Mouse (Mus musculus) erythroblast, adult 5-6 weeks (primary cell): ENCODE results near the gene Sertad1. TPM values are rescaled to one million over a fixed set of nuclear protein-coding genes. Genes with fewer than 3 reads are reported as not detected.

Experiments
- ATAC-seq: replicated peaks from 2 replicates; pipeline ENCODE4 v1.8.0; 2016; ENCODE audit warnings: moderate number of reproducible peaks, mild to moderate bottlenecking, moderate TSS enrichment, inconsistent platforms; ENCODE audit not compliant: poor library complexity, low FRiP score, severe bottlenecking
- total RNA-seq, 2 experiments: library from RNA; stranded (forward) in 1 of 2; stranded (reverse) in 1 of 2; fragments of 150-400 nt in 1 of 2; fragments of 200-764, 138-1000 nt in 1 of 2; gene quantifications; 2 replicates each; pipeline versions ENCODE4 v1.2.3 to v1.2.4; 2015 to 2017; ENCODE audit warnings: low replicate concordance in 2 of 2

Sertad1 gene
- total RNA-seq (2015; ENCODE audit: low replicate concordance) (26.5 and 34.1 TPM in 2 replicates), total RNA-seq (2017; ENCODE audit: low replicate concordance) (26.2 and 30.5 TPM in 2 replicates)

DNA sequence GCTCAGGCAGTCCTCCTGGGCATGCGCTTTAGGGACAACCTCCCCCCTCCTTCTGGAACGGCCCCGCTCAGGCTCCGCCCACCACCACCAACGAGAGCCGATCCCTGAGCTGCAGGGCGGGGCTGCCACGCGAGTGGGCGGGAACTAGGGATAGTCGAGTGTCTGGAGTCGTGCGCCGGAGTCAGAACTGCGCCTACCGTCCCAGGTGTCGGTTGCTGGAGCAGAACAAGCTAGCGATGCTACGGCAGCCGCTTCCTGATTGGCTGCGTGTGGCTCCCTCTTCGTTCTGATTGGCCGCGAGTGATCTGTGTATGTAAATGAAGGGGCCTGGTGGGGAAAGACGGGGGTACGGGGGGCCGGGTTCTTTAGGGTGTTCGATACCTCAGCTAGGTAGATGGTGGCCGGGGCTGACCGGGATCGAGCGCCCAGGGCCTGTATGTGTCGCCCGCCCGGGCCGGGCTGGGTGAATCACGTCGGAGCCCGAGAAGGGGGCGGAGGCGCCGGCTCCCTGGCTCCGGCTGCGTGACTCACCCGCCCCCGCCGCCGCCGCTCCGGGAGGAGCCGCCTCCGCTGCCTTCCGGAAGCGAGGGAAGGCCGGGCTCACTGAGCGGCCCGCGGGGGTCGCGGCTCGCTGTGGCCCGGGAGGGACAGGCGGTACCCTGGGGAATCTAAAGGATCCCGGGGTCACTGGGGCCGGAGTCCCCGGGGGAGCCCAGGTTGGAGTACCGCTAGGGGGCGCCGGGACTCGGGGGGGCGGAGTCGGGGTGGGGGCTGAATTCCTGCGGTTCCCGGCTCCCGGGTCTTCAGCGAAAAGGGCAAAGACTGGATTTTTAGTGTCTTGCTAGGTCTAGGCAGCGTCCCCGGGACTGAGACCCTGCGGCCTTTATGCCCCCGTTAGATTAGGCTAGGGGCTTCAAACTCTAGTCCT is at the start of gene Sertad1:
Gene Sertad1, plus strand, starts transcription at position 141 of the 928 bp plus-strand sequence.
- peak; percentile 79 for ATAC-seq

DNA sequence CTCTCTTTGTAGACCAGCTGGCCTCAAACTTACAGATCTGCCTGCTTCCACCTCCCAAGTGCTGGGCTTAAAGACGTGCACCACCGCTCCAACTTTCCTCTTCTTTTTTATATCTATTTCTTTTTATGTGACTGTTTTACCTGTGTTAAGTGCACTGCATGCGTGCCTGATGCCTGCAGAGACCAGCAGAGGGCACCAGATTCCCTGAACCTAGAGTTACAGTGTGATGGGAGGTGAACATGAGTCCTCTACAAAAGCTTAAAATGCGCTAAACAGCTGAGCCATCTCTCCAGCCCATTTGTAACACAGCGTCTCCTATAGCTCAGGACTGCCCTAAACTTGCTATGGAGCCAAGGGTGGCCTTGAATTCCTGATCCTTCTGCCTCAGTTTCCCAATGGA is 49.2 kb upstream of the Sertad1 start:
- peak; percentile 86 for ATAC-seq

DNA sequence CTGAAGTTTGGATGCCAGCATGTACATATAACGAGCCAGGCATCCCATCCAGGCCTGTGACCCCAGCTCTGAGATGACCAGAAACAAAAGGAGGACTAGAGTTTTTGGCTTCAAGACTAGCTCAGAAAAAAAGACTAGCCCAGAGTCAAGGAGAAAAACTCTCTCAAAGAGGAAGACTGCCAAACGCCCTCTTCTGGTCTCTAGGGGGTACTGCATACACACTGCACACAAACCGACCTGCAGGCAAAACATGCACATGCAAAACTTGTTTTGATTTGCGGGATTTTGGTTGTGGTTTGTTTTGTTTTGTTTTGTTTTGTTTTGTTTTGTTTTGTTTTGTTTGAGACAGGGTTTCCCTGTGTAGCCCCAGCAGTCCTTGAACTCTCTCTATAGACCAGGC is 46.7 kb upstream of the Sertad1 start:
- no peak for ATAC-seq

DNA sequence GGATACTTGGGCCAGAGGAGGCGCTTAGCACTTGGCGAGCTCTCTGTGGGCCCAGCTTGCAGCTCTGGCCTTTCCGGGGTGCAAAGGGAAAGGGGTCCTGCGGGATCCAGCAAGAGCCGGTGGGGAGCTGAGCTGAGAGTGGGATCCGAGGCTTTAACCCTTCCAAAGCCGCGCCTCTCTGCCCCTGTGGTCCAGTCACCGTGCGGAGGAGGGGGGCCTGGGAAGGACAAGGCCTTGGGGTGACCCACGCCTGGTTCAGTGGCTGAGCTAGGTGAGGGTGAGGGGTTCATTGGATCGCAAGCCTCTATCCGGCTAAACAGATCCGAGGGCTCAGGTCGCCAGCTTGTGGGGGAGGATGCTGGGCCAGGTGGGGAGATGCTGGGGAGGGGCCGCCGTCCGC is 40.7 kb upstream of the Sertad1 start:
- no peak for ATAC-seq

DNA sequence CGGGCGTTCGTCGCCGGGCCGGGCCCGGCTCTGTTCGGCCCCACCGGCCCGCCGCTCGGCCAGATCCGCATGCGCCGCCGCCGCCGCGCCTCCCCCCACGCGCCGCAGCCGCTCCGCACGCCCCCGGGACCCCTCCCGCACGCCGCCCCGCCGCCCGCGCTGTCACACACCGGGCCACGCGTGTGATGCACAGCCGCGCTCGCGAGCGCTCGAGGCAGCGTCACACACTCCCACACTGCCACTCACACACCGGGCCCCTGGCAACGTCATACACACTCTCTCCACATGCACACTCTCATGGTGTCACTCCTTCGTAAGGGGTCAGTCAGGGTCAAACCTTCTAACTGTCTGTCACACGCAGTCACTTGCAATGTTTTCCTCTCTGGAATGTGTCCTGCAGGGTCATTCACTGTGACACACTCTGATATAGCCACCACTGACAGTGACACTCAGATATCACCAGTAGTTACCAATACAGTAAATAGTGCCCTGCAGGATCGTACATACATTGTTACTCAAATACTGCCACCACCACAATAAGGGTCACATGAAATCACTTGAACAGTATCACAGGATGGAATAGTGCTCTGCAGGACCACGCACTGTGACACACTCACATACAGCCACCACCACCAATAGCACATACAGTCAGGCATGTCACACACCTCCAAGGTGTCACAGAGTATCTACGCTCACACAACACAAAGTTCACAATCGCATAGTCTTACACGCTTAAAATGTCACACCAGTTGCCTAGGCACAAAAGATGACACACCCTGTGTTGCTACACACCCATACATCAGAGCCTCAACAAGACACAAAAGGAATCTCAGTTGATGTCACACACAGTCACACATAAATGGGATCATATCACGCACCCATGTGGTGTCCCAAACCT is 39.9 kb upstream of the Sertad1 start:
- ATAC-seq = no peak

DNA sequence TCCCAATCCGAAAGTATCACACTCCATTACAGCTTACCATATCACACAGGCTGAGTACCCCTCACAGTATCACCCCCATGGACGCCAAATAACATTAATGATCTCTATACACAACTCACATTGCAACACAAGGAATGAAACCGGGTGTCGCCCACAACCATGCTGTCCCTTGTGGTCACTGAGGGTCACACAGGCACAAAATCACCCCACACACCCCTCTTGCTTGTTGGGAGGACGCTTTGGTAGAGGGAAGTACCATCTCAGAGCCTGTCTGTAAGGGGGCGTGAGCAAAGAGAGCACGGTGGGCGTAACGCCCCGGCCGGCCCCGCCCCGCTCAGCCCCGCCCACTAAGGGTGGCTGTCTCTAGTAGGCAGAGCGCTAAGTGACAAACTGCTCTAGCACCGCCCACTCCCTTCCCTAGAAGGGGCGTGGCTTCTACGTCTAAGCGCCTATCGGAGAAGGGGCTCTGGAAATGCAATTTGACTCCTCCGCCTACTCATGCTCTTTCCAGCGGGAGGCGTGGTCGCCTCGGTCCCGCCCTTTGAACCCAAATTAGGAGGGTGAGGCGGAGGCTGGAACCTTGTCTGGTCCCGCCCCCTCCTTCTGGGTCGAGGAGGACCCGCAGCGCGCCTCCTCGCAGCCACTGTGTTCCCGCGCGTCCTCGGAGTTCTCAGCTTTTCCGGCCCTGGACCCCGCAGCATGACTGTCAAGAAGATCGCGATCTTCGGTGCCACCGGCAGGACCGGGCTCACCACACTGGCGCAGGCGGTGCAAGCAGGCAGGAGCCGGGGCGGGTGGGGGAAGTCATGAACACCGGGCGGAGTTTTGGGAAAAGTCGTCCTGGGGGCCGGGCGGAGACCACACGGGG is 39.1 kb upstream of the Sertad1 start, which contains the start of the genes Sptbn4 and Blvrb:
Gene Sptbn4, minus strand, starts transcription at position 268 of the 868 bp plus-strand sequence.
Gene Blvrb, plus strand, starts transcription at position 560 of the 868 bp plus-strand sequence.
- peak; percentile 78 for ATAC-seq

DNA sequence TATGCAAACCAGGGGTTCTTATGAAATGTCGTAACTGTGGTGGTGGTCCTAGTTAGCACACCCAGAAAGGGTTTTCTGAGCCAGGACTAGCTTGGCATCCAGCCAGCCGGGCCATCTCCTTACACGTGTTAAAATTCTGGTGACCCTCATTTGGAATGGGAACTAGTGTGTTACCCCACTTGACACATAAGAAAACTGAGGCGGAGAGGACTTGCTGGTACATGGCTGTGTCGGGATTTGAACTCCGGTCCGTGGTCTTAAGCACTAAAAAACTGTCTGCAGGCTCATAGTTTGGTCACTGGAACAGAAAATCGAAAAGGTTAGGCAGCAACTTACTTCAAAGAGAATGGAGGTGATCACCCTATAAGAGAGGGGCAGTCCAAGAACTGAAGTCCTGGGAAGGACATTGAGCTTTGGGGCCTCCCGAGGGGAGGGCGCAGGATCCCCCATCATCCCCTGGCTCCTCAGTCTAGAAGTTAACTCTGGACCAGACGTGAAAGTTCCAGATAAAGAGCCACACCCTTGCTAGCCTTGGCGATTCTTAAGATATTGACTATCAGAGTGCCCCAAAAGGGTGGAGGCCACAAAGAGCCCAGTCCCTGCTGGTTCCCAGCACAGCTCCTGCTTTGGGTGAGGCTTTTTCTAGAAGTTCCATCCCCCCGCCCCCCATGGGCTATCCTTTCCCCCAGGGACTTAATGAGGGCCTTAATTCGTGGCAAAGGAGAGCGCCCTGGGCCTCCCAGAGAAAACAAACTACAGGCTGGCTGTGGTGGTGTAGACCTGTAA is 38.1 kb upstream of the Sertad1 start:
- ATAC-seq = peak; percentile 57

DNA sequence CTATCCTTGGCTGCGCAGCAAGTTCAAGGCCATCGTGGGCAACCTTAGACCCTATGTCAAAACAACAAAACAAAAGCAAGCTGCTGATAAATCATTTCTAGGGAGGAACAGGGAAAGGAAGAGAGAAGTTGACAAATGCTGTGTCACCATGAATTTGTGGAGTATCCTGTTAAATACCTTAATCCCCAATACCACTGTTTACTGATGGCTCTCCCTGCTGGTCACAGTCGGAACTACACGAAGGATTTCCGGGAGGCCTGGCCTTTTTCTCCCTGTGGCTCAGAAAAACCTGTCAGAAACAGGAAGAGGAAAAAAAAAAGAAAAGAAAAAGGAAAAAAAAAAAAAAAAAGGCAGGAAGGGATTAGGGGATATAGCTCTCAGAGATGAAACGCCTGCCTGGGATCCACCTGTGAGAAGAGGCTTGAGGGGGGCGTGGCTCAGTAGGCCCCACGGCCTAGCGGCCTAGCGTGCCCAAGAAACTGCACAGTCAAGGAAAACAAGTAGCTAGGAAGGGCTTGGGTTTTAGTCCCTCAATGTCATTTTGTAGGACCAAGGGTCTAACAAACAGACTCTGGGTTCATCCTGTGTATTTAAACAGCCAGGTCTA is 37.4 kb upstream of the Sertad1 start:
- peak; percentile 58 for ATAC-seq

DNA sequence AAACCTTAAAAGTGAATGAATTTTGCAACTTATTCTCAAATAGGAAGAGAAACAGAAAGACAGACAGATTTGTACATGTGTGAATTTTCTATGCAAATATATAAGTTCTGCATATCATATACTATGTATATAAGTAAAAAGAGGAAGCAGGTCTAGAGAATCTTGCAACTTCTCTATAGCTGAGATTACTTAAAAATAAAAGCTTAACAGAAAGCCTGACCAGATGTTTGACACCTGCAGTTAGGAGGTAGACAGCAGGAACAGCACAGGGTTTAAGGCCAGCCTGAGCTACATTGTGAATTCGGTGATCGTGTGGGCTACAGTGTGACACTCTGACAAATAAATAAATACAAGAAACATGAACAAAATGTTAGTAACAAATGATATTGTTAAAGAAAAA is 35.4 kb upstream of the Sertad1 start:
- ATAC-seq = no peak

DNA sequence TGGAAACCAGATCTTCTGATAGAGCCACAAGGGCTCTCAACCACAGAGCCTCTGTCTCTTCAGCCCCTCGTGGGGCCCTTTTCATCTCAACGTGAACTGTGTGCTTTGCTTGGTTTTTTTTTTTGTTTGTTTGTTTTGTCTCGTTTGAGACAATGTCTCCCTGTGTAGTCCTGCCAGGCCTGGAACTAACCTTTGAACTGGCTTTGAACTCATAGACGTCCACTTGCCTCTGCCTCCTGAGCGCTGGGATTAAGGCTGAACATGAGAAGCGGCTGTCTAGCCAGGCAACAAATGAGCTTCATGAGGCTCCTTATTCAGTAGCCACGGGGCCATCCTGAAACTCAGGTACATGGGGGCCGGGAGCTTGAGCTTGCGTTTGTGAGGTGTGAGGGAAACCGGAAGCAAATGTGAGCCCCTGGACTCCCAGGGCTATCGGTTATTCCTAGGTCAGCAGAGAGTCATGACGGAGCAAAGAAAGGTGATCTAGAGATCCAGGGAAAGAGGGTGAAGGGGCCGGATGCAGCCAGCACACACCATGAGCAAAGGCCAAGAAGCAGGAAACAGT is 34.4 kb upstream of the Sertad1 start:
- ATAC-seq = no peak

DNA sequence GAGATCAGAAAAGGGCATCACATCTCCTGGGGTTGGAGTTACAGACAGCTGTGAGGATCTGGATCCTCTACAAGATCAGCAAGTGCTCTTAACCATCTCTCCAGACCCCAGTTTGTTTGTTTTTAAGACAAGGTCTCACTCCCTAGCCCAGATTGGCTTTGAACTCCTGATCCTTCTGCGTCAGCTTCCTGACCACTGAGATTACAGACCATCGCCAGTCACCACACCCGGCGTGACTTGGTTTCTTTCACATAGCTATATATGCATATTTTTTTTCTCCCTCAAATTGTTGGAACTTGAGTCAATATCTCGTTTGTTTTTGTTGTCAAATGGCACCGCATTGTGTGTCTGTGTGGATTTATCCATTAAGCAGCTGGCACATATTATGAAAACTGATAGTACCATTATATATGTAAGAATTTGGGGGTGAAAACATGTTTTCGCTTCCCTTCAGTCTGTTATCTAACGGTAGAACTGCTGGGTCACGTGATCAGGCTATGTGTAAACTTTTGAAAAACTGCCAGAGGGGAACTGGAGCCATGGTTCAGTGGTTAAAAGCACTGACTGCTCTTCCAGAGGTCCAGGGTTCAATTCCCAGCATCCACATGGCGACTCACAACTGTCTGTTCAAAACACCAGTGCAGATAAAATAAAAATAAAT is 32.1 kb upstream of the Sertad1 start:
- peak; percentile 80 for ATAC-seq

DNA sequence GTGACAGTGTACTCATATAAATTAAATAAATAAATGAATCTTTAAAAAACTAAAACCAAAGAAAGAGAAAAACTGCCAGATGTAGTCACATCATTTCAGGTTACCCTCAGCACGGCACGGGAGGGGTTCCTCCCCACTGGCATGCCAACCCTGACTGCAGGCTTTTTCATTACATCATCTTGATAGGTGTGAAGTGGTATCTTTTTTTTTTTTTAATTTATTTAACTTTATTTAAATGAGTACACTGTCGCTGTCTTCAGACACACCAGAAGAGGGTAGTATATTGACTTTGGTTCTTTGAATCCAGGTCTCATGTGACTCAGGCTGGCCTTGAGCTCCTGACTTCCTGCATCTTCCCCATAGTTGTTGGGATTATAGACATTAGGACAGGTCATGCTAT is 31.4 kb upstream of the Sertad1 start:
- ATAC-seq = no peak

DNA sequence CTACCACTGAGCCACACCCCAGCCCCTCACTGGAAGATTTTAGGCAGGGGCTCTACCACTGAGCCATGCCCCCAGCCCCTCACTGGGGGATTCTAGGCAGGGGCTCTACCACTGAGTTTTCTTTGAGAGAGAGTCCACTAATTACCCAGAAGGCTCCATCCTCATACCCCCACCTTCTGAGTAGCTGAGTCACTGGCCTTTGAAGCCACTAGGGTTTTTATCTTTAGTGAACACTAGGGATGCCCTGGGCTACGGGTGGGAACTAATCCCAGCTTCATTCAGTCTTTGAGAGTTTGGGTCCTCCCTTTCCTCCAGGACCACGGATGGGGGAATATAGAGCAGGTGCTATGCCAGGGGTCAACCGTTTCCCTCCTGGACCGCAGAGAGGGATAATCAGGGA is 28.1 kb upstream of the Sertad1 start:
- ATAC-seq = peak; percentile 60

DNA sequence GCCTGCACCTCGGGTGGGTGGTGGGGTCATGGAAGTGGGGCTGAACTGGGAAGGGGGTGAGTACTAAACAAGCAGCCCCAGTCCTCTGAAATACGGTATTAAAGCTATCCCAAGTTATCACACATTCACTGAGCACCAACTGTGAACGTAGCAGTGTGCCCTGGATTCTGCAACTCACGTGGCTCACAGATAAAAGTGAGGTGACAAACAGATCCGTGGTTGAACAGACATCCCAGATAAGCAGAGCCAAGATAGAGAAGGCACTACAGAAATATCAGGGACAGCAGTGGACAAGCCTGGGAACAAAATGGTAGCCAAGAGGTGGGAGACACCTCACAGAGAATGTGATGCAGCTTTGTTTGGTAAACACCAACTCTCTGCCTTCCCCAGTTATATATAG is 27.1 kb upstream of the Sertad1 start:
- ATAC-seq = no peak

DNA sequence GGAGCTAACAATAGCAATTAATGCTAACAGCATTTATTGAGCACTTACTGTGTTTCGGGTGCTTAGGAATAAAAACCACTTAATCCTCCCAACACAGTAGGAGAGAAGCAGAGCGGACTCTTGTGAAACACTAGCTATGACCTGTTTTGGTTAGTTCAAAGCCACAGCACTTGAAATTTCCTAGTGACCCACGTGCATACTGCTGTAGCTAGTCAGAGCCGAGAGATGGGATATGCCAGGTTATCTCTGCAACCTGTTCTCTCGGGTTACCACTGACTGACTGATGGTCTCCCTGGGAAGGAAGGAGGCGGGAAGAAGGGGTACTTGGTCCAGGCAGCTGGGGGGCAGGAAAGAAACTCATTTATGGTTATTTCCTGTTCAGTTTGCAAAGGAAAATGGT is 26.2 kb upstream of the Sertad1 start:
- no peak for ATAC-seq

DNA sequence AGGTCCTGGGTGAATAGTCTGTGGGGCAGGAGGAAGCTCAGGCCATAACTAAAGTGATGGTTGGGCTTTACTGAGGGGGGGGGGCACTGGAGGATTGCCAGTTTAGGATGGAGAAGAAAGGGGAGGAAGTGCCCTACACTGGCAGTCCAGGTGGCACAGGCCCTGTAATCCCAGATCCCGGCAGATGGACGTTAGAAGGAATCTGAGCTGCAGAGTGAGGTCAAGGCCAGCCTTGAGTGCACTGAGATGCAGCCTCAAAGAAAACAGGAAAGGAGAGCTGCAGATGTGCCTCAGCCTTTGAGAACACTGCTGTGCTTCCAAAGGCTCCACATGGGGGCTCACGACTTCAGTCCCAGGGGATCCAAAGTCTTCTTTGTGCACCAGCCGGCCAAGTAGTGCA is 19.1 kb upstream of the Sertad1 start:
- no peak for ATAC-seq

DNA sequence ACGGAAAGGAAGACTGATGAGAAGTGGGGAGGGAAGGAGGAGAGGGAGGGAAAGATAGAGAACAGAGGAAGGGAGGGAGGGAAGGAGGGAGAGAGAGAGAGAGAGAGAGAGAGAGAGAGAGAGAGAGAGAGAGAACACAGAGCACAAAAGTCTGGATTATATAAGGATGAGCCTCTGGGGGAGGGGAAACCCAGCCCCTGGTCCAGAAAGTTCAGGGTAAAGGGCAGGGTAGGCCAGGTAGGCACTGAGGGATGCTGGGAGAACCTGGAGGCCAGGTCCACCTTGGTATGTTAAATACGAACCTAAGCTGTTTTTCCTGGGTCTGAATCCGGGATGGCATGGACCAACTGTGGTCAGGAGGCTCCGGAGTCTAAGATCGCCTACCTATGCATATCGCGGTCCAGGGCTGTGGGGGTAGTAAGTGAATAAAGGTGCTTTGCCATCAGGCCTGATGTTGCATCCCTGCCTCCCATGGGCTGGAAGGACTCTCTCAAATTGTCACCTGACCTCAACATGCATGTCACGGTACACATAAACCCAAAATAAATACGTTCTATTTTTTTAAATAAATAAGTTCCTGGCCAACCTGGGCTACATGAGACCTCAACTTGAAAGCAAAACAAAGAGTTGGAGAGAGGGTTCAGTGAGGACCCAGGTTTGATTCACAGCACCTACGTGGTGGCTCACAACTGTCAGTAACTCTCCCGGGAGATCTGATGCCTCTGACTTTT is 15.2 kb upstream of the Sertad1 start:
- no peak for ATAC-seq
